Mouse (Mus musculus) cortical plate, adult 2 months (tissue): Measurements from ENCODE around the gene Usp11. TPM values are rescaled to one million over a fixed set of nuclear protein-coding genes. Genes with fewer than 3 reads are reported as not detected.
A peak's percentile ranks its signal among the peaks of the same experiment; 100 is the strongest.

Experiments
- H3K27ac ChIP-seq: fragments of 200-500 bp; 2 replicates; pipeline ENCODE4 v1.5.1; 2012; ENCODE audit warnings: low read length, control low read depth, inconsistent platforms; ENCODE audit not compliant: insufficient read depth
- H3K4me1 ChIP-seq: fragments of 200-500 bp; 2 replicates; pipeline ENCODE4 v1.6.1; 2011; ENCODE audit warnings: low read length; ENCODE audit not compliant: control insufficient read depth, insufficient read depth
- H3K4me3 ChIP-seq: fragments of 200-500 bp; 2 replicates; pipeline ENCODE4 v1.5.1; 2011; ENCODE audit warnings: mild to moderate bottlenecking, low read length, control low read depth; ENCODE audit not compliant: insufficient read depth
- CTCF ChIP-seq: fragments of 200-500 bp; IDR thresholded peaks from 2 replicates; pipeline ENCODE4 v1.5.1; 2011; ENCODE audit warnings: mild to moderate bottlenecking, control low read depth, low read length; ENCODE audit not compliant: insufficient read depth; ENCODE audit errors: extremely low read depth
- POLR2A ChIP-seq: fragments of 200-500 bp; IDR thresholded peaks from 2 replicates; pipeline ENCODE4 v1.6.1; 2011; ENCODE audit warnings: mild to moderate bottlenecking, low read length, control low read depth; ENCODE audit not compliant: insufficient read depth; ENCODE audit errors: extremely low read depth
- polyA plus RNA-seq: library from polyadenylated mRNA; depleted of rRNA; stranded (reverse); fragments of >200 nt; gene quantifications from 2 replicates; pipeline ENCODE4 v1.2.3, GENCODE M21; 2012; rRNA removed

The Usp11 gene
- polyA plus RNA-seq, result 95.7 and 99.6 TPM in 2 replicates

DNA sequence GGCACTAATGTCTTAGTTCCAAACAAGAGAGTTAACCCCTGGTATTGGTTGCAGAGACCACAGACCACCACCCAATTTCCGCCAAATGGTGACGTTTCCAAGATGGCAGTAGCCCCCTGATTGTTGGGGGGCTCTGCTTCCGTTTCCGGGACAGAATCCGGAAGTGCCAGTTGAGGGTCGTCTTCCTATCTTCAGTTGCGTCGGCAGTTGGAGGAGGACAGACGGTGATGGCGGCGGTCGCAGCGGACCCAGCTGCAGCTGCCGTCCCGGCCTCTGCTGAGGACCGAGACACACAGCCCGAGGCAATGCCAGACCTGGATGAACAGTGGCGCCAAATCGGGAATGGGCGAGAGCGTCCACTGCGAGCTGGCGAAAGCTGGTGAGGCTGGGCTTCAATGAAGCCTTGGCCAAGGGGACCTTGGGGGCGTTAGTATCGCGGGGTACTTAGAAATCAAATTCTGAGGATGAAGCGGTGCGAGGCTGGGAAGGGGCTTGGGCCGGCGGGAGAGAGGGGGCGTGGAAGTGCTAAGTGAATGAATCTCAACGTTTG is at the start of gene Usp11:
TSS of gene Usp11 (plus strand) at position 166 of the 550 bp plus-strand sequence.
- Histone ChIP-seq H3K27ac (peak within 1 kb of the TSS; percentile 73), H3K4me3 (peak within 1 kb of the TSS; percentile 68), H3K4me1 (no peaks in the 10 kb centered on the region)
- TF ChIP-seq CTCF, result no peak
- TF ChIP-seq POLR2A, result peak; percentile 69

DNA sequence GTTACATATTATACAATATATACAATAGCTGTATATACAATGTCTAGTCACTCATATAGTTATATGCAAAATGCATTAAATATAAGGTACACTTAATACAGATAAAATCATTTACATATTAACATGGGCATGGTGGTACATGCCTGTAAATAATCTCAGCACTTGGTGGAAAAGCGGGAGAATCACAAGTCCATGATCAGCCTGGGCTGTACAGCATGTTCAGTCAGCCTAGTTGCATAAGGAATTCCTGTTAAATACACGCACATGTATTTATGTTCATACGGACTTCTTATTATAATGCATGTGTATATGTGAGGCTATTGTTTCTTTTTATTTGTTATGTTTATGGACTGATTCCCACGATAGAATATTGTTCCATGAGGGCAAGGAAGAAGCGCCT is 46.1 kb upstream of the Usp11 start:
- Histone ChIP-seq H3K4me3 (peak overlapping the region; percentile 44; the same call in 1 of the 2 replicates), H3K27ac (no peak overlapping the region), H3K4me1 (no peaks in the 10 kb centered on the region; the same call in 1 of the 2 replicates)
- TF ChIP-seq CTCF (no peak), POLR2A (no peak)

DNA sequence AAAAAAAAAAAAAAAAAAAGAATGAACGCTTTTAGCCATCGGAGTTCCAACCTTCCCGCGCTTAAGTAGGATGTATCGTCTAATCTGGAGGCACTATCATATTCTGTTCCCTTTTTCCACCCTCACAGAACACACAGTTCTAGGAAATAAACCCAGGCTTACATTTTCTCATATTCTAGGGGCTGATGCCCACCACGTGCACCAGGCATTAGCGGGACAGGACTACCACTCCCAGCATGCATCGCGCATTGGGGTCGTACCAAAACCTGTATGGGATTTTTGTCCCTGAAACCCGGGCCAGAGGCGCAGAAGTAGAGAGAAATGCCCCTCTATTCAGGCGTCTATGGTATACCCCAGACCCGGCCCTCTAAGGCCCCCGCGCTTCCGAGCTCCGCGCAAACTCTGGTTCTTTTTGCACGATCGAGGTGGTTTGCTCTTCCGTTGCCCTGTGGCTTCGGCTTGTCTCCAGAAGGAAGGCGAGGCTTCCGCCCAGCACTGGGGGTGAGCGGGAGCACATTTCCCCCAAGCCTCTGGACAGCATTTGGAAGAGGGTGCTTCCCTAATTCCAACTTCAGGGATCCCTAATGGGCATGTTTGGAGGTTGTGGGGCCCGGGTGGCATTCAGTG is 45.6 kb upstream of the Usp11 start, which contains the start of gene Uba1:
TSS of gene Uba1 (plus strand) at position 301 of the 627 bp plus-strand sequence.
- TF ChIP-seq POLR2A (peak; percentile 14; the same call in 1 of the 2 replicates), CTCF (no peak)
- Histone ChIP-seq H3K4me3 (peak within 1 kb of the TSS; percentile 44), H3K4me1 (no peaks in the 10 kb centered on the region; the same call in 1 of the 2 replicates), H3K27ac (no peak within 1 kb of the TSS)

DNA sequence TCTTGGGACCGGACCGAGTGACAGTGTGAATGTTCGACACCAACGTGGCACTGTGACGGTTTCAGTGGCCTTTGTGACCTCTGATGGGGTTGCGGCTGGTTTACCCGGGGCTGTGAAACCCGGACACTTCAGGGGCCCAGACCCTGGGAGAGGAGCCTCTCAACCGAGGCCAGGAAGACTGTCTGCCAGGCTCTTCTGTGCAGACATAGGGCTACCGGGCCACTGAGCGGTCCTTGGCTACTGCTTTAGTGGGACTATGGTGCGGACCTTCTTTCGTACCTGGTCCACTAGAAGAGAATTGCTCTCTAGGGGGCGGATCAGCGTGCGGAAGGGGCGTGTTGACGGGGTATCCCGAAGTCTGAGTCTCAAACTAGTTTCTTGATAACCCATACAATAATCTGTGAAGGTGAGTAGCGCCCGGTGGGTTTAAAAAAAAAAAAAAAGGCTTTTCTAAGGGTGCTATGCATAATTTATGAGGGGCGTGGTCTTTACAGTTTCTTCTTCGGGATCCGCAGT is 44.8 kb upstream of the Usp11 start:
- TF ChIP-seq POLR2A (no peak), CTCF (no peak)
- Histone ChIP-seq H3K4me1 (no peaks in the 10 kb centered on the region; the same call in 1 of the 2 replicates), H3K4me3 (peak overlapping the region; percentile 44), H3K27ac (no peak overlapping the region)

DNA sequence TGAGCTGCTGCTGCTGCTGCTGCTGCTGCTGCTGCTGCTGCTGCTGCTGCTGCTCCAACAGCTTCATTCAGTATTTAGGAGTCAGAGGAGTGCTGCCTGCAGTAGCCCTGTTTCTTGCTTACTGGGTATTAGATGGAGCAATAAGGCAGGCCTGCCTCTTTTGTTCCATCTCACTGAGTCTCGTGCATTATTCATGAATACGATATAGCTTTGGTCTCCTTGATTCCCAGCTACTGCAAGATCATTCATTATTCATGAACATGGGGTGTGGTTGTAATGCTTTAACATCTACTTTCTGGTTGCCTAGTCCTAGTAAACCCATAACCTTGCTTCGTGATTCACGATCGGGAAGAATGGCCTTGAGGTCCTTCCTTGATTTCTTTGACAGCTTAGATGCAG is 41.4 kb upstream of the Usp11 start:
- Histone ChIP-seq H3K27ac (peak overlapping the region; percentile 50; the same call in 1 of the 2 replicates), H3K4me1 (no peaks in the 10 kb centered on the region; the same call in 1 of the 2 replicates), H3K4me3 (peak overlapping the region; percentile 91; the same call in 1 of the 2 replicates)
- TF ChIP-seq POLR2A, result no peak
- no peak for TF ChIP-seq CTCF

DNA sequence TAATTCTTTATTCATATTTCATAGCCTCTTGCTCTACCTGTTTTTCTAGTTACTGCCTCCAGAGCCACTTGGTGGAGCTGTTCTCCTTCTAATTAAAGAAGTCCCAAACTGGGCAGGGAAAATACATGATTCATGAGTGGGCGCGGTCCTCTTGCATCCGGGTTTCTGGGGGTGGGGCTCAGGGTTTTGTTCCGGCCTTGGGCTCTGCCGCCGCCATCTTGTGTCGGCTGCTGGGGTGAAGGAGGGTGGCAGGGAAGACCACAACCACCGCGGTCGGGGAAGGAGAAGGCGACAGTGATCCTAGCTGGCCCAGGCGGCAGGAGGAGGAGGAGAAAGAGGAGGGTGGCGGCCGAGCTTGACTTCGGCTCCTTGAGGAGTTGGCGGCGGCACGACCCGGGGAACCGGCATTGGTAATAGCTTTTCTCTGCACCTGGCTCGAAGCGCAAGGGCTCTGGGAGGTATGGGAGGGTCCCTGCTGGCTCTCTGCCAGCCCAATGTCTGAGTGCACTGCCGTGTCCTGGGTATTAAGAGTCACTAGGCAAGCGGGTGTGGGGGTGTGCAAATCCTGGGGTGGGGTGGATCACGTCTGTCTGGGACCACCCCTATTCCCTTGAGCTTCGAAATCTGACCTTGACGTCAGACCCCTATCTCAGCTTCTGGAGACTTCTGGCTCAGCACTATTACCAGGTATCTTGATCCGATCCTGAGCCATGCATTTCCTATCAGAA is 40.8 kb upstream of the Usp11 start:
- Histone ChIP-seq H3K27ac (peak overlapping the region; percentile 83), H3K4me3 (peak overlapping the region; percentile 91), H3K4me1 (no peaks in the 10 kb centered on the region; the same call in 1 of the 2 replicates)
- TF ChIP-seq POLR2A, result peak; percentile 51; the same call in 1 of the 2 replicates
- TF ChIP-seq CTCF, result peak; percentile 22; the same call in 1 of the 2 replicates

DNA sequence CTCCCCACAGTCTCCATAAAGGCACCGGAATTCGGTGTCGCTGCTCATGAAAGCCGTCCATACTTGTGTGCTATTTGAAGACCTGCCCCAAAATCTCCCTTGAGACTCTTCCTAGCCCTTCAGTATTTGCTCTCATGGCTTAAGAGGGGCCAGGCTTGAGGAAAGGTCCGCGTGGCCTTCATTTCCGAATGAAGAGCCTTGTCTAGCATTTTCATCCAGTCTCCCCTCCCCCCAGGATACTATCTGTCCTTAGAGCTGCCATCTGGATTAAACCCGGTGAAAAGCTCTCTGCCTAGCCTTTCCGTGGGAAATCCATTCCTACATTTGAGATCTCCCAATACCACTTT is 40.3 kb upstream of the Usp11 start:
- Histone ChIP-seq H3K27ac (peak overlapping the region; percentile 19), H3K4me3 (peak overlapping the region; percentile 91), H3K4me1 (no peaks in the 10 kb centered on the region; the same call in 1 of the 2 replicates)
- no peak for TF ChIP-seq CTCF
- no peak for TF ChIP-seq POLR2A

DNA sequence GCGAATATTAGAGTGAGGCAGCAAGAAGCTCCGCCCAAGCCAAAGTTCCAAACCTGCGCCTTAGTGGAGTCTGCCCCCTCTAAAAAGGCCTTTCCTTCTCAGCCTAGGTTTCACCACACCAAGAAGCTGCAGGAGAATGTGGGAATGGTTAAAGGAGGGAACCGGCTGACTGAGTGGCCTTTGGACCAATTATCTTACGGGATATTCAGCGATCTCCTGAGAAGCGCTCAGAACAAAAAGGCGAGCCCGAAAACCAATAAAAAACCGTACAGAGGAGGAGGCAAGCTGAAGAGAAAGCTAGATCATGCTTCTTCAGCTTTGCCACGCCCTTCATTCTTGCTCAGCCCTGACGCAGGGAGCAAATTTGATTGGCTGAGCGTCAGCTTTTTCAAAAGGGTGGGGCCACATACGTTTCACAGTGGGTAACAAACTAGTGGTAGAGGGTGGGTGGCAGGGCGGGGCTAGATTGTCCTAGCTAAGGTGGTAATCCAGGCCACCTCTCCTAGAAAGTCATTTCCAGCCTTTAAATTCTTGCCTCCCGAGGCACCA is 16.1 kb upstream of the Usp11 start, which contains the start of gene Cdk16:
TSS of gene Cdk16 (plus strand) at position 436 of the 549 bp plus-strand sequence.
- Histone ChIP-seq H3K4me1 (no peaks in the 10 kb centered on the region; the same call in 1 of the 2 replicates), H3K4me3 (peak within 1 kb of the TSS; percentile 72), H3K27ac (peak within 1 kb of the TSS; percentile 97)
- TF ChIP-seq POLR2A (peak; percentile 33; the same call in 1 of the 2 replicates), CTCF (no peak)

DNA sequence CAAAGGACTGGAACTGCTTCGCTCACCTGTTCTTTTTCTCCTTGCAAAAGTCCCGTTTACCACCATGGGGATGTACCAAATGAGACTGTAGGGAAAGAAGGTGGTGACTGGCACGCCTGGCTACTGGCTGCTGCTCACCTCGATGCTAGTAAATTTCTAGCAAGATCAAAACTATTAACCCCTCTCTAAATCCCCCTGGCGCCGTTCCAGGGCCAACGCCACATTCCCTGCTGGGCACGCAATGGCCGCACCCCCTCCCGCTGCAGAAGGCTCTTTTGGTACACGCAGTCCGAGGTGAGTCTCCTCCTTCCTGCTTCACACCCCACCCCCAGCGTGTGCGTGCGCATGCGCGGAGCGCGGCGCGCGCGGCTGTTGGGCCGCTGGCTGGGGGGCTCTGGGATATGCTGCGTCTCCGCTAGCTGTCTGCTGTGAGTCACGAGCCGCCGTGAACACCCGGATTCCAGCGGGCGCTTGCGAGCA is 15.6 kb upstream of the Usp11 start:
- TF ChIP-seq CTCF (no peak), POLR2A (peak; percentile 66; the same call in 1 of the 2 replicates)

More for the DNA sequence above, 15.6 kb upstream of the Usp11 start:
- peak overlapping the region; percentile 97 for H3K27ac ChIP-seq
- H3K4me3 ChIP-seq, result peak overlapping the region; percentile 72
- H3K4me1 ChIP-seq, result no peaks in the 10 kb centered on the region; the same call in 1 of the 2 replicates
